Mouse (Mus musculus): Measurements from ENCODE around the gene Katna1. TPM values are rescaled to one million over a fixed set of nuclear protein-coding genes. Genes with fewer than 3 reads are reported as not detected.
A peak's percentile ranks its signal among the peaks of the same experiment; 100 is the strongest.

Gene Katna1
- total RNA-seq, 2 experiments from 2014 or later, result 11.0 to 14.4 TPM

- DNase-seq (ENCODE audit: low spot score in 2 of 2), result no peak
- intact Hi-C loops (cut with DNase I), result no loop called here
Observed at GRCm38 (mm10) chr10:7772769-7773168, 47.0 kb downstream of the Katna1 start.

DNA sequence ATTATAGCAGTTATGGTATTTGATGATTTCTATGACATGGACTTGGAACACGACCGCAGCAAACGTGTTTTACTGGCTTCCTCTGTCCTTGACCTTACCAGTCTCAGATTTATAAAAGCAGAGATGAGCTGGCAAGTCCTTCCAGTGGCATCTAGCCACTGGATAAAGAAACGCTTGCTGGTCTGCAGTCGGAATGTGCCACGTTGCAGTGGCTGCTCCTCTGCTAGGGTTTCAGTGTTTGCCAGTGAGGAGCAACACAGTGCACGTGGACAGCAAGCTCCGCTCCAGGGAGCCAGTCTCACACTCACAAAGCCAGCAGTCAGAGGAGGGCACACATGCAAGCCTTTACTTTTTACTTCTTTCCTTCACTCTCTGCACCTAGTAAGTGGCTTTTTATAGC lies 49.6 kb downstream of the Katna1 start:
- DNase-seq (ENCODE audit: low spot score in 2 of 2), result no peak
- intact Hi-C loops (cut with DNase I), result no loop called here

- intact Hi-C loops (cut with DNase I), result no loop called here
- DNase-seq (ENCODE audit: low spot score in 2 of 2), result no peak
Observed at GRCm38 (mm10) chr10:7778361-7778760, 52.6 kb downstream of the Katna1 start.

DNA sequence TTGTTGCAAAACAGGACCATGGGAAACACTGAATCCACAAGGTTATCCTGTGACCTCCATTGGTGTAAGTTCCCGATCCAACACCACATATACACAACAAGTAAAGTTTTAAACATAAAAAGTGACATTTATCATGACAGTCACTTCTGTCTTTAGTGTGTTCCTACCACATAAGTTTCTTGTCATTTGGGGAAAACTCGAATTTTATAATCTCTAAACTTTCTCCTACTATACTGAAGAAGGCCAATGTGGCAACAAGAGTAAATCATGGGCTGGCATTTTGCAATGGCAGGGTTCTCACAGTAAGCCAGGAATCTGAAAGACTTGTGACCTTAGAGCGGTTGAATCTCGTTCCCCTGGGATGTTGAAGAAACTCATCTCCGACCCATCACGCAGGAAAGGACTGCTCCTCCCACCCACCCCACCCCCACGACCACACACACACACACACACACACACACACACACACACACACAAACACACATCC lies 54.0 kb downstream of the Katna1 start:
- no peak for DNase-seq (ENCODE audit: low spot score in 2 of 2)
- intact Hi-C loops (cut with DNase I), result no loop called here

DNA sequence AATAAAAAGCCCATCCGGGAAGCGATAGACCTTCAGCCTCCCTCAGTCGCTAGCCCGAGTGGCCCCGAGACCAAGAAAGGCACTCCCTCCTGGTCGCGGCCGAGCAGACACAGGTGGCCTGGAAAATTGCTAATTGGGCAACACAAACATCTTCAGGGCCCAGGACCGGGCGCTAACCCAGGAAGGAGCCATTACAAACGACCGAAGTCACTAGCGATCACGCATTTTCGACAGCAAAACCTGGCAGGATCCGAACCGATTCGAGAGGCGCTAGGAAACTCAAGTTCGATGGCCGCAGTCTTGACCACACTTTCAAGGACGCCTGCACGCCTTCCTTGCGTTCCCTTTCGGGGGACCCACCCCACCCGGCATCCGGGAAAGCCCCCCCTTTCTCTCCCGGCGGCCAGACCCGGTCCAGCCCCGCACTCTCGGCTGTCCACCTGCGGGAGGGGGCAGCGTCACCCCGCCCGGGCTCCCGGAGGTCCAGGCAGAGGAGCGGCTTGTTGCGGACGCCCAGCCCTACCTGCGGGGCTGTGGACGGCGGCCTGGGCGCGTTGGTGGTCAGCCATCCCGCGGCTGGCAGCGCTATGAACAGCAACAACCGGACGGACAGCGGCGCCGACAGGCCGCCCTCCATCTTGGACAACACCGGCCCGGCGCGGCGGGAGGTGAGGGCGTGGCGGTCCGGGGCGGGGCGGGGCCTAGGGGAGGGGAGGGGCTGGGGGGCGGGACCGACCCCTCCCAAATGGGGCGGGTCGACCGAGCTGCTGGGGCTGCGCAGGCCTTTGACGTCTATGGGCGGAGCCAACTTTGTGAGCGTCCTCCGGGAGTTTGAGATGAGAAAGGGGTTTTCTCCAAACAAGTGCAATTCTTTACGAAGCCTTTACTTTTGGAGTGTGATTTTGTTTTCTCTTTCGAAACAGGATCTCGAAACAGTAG lies 54.7 kb downstream of the Katna1 start:
- intact Hi-C loops (cut with DNase I), result no loop called here
- peak; percentile 79 to 85 for DNase-seq (ENCODE audit: low spot score in 2 of 2)

GRCm38 (mm10) chr10:7781214-7781613 lies 55.4 kb downstream of the Katna1 start:
- intact Hi-C loops (cut with DNase I), result no loop called here
- no peak for DNase-seq (ENCODE audit: low spot score in 2 of 2)

DNA sequence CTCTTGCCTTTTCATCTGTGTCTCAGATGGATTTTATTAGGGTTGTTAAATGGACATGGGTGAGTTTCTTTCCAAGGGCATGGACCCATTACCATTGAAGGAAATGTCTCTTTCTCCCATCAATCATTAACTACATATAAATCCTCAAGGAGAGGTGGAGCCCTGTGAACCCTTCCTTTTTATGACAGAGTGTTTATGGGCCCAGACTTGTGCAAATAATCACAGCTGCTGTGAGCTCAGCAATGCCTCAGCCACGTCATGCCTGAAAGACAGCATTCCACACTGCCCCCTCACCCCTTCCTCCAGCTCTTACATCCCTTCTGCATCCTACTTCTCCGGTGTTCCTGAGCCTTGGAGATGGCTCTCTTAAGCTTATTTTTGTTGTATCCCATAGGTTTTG lies 61.5 kb downstream of the Katna1 start:
- intact Hi-C loops (cut with DNase I), result no loop called here
- no peak for DNase-seq (ENCODE audit: low spot score in 2 of 2)

DNA sequence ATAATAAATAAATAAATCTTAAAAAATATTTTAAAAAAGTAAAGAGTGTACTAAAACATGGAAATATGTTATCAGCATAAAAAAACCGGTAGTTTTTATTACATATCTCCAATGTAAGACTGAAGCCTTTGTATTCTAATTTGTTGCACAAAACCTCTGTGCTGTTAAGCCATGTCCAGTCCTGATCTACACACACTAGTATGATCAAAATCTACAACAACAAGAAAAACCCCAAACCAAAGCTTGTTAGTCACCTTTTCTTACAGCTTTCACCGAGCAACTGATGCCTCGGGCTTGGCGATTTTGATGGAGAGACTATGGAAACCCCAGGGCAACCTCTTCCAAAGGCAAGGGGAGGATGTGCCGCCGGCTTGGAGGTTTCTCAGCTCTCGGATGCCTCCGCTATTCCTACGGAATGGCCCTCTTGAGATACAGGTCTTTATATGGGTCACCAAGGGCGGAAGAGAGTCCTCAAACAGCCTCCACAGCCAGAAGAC lies 66.5 kb downstream of the Katna1 start:
- intact Hi-C loops (cut with DNase I), result no loop called here
- DNase-seq (ENCODE audit: low spot score in 2 of 2), result no peak

DNA sequence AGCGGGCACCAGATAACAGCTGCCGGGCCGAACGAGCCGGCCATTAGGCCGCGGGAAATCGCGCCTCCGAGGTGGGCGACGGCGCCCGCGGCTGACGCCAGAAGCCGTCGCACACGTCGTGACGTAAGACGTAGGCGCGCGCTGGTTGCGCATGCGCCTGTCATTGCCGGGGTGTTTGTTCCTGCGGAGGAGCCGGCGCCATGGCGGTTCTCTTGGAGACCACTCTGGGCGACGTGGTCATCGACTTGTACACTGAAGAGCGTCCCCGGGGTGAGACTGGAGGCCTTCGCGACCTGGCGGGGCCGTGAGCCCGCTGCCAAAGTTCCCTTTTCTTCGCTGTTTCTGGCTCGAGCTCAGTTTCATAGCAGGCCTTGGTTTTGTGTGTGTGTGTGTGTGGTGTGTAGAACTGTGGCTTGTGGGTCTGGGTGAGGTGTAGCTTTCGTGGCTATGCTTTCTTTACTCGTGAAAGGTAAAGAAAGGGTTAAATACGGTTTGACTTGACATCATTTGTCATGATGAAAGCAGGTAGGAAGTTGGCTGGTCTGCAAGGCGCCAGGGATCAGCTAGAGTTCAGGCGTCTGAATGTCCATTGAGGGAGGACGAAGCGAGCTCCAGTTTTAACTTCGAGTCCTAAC lies 67.1 kb downstream of the Katna1 start, which contains the start of the genes Ginm1 and Ppil4:
Gene Ginm1, minus strand, starts transcription at position 74 of the 635 bp plus-strand sequence.
Gene Ppil4, plus strand, starts transcription at position 141 of the 635 bp plus-strand sequence.
- intact Hi-C loops (cut with DNase I), result no loop called here

DNA sequence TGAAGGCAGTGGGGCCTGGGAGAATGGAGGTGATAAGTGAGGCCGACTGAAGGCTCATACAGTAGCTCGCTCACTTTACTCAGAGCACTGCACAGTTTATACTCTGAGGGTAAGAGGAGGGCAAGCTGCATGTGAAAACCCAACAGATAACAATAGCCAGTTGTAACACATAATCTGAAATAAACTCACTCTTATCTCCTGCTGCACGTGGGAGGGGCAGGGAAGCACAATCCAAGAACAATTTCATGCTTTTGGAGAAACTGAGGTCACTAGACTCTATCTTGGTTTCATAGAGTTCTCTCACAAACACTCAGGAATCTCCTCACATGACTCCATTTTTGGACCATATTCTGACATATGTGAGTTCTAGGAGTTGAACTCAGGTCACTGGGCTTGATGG lies 75.5 kb downstream of the Katna1 start:
- no peak for DNase-seq (ENCODE audit: low spot score in 2 of 2)
- intact Hi-C loops (cut with DNase I), result no loop called here

More for the DNA sequence above, 67.1 kb downstream of the Katna1 start, which contains the start of the genes Ginm1 and Ppil4:
- DNase-seq (ENCODE audit: low spot score in 2 of 2), result peak; percentile 92 to 94

GRCm38 (mm10) chr10:7802519-7803140 lies 76.8 kb downstream of the Katna1 start:
- DNase-seq (ENCODE audit: low spot score in 2 of 2), result no peak
- intact Hi-C loops (cut with DNase I), result no loop called here

- intact Hi-C loops (cut with DNase I), result loop anchor here (5.0 to 10.0 kb wide), 2 partner anchors 395 to 432 kb away; no protein-coding TSS in a partner anchor
- peak; percentile 69 to 74 for DNase-seq (ENCODE audit: low spot score in 2 of 2)
Observed at GRCm38 (mm10) chr10:7809937-7810336, 84.1 kb downstream of the Katna1 start.

Other genes starting within 250 kb of the Katna1 start
- gene Lrp11, start 136.2 kb upstream of the Katna1 start, total RNA-seq (2021), result 100 to 1,000 TPM; 133 to 139 TPM
- 1 to 10 TPM; 5.1 to 5.8 TPM for gene Nup43, start 58.5 kb upstream of the Katna1 start, total RNA-seq (2021)
- 100 to 1,000 TPM; 163 to 166 TPM for gene Pcmt1, start 44.9 kb upstream of the Katna1 start, total RNA-seq (2021)
- gene Lats1, start 44.8 kb upstream of the Katna1 start, total RNA-seq (2021), result 10 to 100 TPM; 41.9 TPM
- gene Ginm1, start 66.8 kb downstream of the Katna1 start, total RNA-seq (2021), result 10 to 100 TPM; 19.2 to 21.2 TPM
- 10 to 100 TPM; 33.4 to 33.9 TPM for gene Ppil4, start 66.9 kb downstream of the Katna1 start, total RNA-seq (2021)
- gene Zc3h12d, start 106.5 kb downstream of the Katna1 start, total RNA-seq (2021), result under 1 TPM; 0.15 to 0.20 TPM
- 10 to 100 TPM; 52.9 to 56.3 TPM for gene Tab2, start 230.2 kb downstream of the Katna1 start, total RNA-seq (2021)